Mouse (Mus musculus) liver, embryonic 12.5 days (tissue): ENCODE results near the gene Ncbp3. TPM values are rescaled to one million over a fixed set of nuclear protein-coding genes. Genes with fewer than 3 reads are reported as not detected.

Experiments used
- ATAC-seq: fragments of 200-750 bp; cut with Nextera tagmentation; 2 replicates; pipeline ENCODE4 v1.8.0; 2017; ENCODE audit warnings: moderate number of reproducible peaks, mild to moderate bottlenecking, moderate library complexity
- H3K27ac ChIP-seq: fragments of 300-500 bp; sonication (generic); 2 replicates; pipeline ENCODE4 v1.5.1; 2016; ENCODE audit warnings: mild to moderate bottlenecking
- H3K27me3 ChIP-seq: fragments of 300-500 bp; sonication (generic); replicated peaks from 2 replicates; pipeline ENCODE4 v1.6.1; 2016; ENCODE audit warnings: mild to moderate bottlenecking, moderate library complexity
- H3K36me3 ChIP-seq: fragments of 300-500 bp; sonication (generic); 2 replicates; pipeline ENCODE4 v1.6.1; 2016; ENCODE audit warnings: mild to moderate bottlenecking, moderate library complexity
- H3K4me1 ChIP-seq: fragments of 300-500 bp; sonication (generic); 2 replicates; pipeline ENCODE4 v1.6.1; 2016
- H3K4me2 ChIP-seq: fragments of 300-500 bp; sonication (generic); 2 replicates; pipeline ENCODE4 v1.6.1; 2016; ENCODE audit warnings: mild to moderate bottlenecking, moderate library complexity
- H3K4me3 ChIP-seq: fragments of 300-500 bp; sonication (generic); 2 replicates; pipeline ENCODE4 v1.5.1; 2016; ENCODE audit warnings: mild to moderate bottlenecking, moderate library complexity
- H3K9ac ChIP-seq: fragments of 300-500 bp; sonication (generic); 2 replicates; pipeline ENCODE4 v1.6.1; 2016; ENCODE audit warnings: mild to moderate bottlenecking, moderate library complexity
- H3K9me3 ChIP-seq: fragments of 300-500 bp; sonication (generic); replicated peaks from 2 replicates; pipeline ENCODE4 v1.6.1; 2016; ENCODE audit warnings: mild to moderate bottlenecking, moderate library complexity
- WGBS: fragments of 180-500 bp; shearing (Covaris S2); methylation state at CpG from one replicate; pipeline ENCODE4 v1.1.7; 2016; ENCODE audit not compliant: insufficient replicate concordance; 5-methylcytosine and 5-hydroxymethylcytosine counted together
- polyA plus RNA-seq: library from polyadenylated mRNA; unstranded; fragments of >200 nt; fragmentation: Nextera tagmentation; extraction: Ambion mirVana; gene quantifications from 2 replicates; pipeline ENCODE4 v1.2.1, GENCODE M21; 2016

The Ncbp3 gene
- polyA plus RNA-seq, 1 experiment from 2014 or later, result 7.9 TPM

- H3K4me2 ChIP-seq, result no peak overlapping the region
- no peaks in the 10 kb centered on the region for H3K36me3 ChIP-seq
- H3K4me1 ChIP-seq, result no peaks in the 10 kb centered on the region
- no peak for ATAC-seq
- WGBS, result 67% methylated on average over 6 of the region's 6 CpGs
- no peak overlapping the region for H3K9ac ChIP-seq
- no peaks in the 10 kb centered on the region for H3K27me3 ChIP-seq
- no peaks in the 10 kb centered on the region for H3K9me3 ChIP-seq
- no peak overlapping the region for H3K4me3 ChIP-seq
- no peak overlapping the region for H3K27ac ChIP-seq
Observed at GRCm38 (mm10) chr11:73036889-73037288, 10.7 kb upstream of the Ncbp3 start.

- ATAC-seq, result no peak
- Histone ChIP-seq H3K27ac (no peak overlapping the region), H3K4me3 (no peak overlapping the region), H3K9me3 (no peaks in the 10 kb centered on the region), H3K36me3 (no peaks in the 10 kb centered on the region), H3K27me3 (no peaks in the 10 kb centered on the region), H3K4me2 (no peak overlapping the region), H3K4me1 (no peaks in the 10 kb centered on the region), H3K9ac (no peak overlapping the region)
- WGBS, result 67% methylated on average over 3 of the region's 3 CpGs
Observed at GRCm38 (mm10) chr11:73037691-73038090, 9.9 kb upstream of the Ncbp3 start.

- H3K4me3 ChIP-seq, result no peak overlapping the region
- H3K27ac ChIP-seq, result no peak overlapping the region
- no peak for ATAC-seq
- H3K36me3 ChIP-seq, result no peaks in the 10 kb centered on the region
- H3K4me1 ChIP-seq, result no peaks in the 10 kb centered on the region
- no peaks in the 10 kb centered on the region for H3K9me3 ChIP-seq
- no peak overlapping the region for H3K9ac ChIP-seq
- H3K4me2 ChIP-seq, result no peak overlapping the region
- H3K27me3 ChIP-seq, result no peaks in the 10 kb centered on the region
- 56% methylated on average over 9 of the region's 9 CpGs for whole genome bisulfite sequencing
Observed at GRCm38 (mm10) chr11:73039102-73039799, 8.3 kb upstream of the Ncbp3 start.

GRCm38 (mm10) chr11:73044229-73044755, 3.3 kb upstream of the Ncbp3 start:
- WGBS, result 57% methylated on average over 6 of the region's 6 CpGs
- ATAC-seq, result no peak
- H3K36me3 ChIP-seq, result no peaks in the 10 kb centered on the region
- H3K4me1 ChIP-seq, result peaks cover 15% of the 10 kb centered on the region
- no peak overlapping the region for H3K9ac ChIP-seq
- no peak overlapping the region for H3K4me3 ChIP-seq
- H3K27ac ChIP-seq, result no peak overlapping the region
- no peaks in the 10 kb centered on the region for H3K9me3 ChIP-seq
- H3K27me3 ChIP-seq, result no peaks in the 10 kb centered on the region
- H3K4me2 ChIP-seq, result no peak overlapping the region

GRCm38 (mm10) chr11:73044789-73045188, 2.8 kb upstream of the Ncbp3 start:
- Histone ChIP-seq H3K9me3 (no peaks in the 10 kb centered on the region), H3K4me1 (peaks cover 19% of the 10 kb centered on the region), H3K36me3 (peaks cover 3% of the 10 kb centered on the region), H3K4me3 (no peak overlapping the region), H3K27ac (no peak overlapping the region), H3K4me2 (no peak overlapping the region), H3K27me3 (no peaks in the 10 kb centered on the region), H3K9ac (no peak overlapping the region)
- no peak for ATAC-seq
- WGBS, result 46% methylated on average over 4 of the region's 4 CpGs

- peak overlapping the region; percentile 94 for H3K9ac ChIP-seq
- peak overlapping the region; percentile 95 for H3K4me3 ChIP-seq
- no peaks in the 10 kb centered on the region for H3K27me3 ChIP-seq
- peak overlapping the region; percentile 83 for H3K4me2 ChIP-seq
- 1% methylated on average over 55 of the region's 55 CpGs for WGBS
- peaks cover 26% of the 10 kb centered on the region for H3K4me1 ChIP-seq
- peak; percentile 71 for ATAC-seq
- H3K9me3 ChIP-seq, result no peaks in the 10 kb centered on the region
- H3K27ac ChIP-seq, result peak overlapping the region; percentile 90
- H3K36me3 ChIP-seq, result peaks cover 33% of the 10 kb centered on the region
Observed at GRCm38 (mm10) chr11:73048030-73048876, 670 bp downstream of the Ncbp3 start.

GRCm38 (mm10) chr11:73049335-73049734, 1.8 kb downstream of the Ncbp3 start:
- peak overlapping the region; percentile 83 for H3K4me2 ChIP-seq
- peaks cover 26% of the 10 kb centered on the region for H3K4me1 ChIP-seq
- peak overlapping the region; percentile 90; the same call in 1 of the 2 replicates for H3K27ac ChIP-seq
- peak overlapping the region; percentile 94 for H3K9ac ChIP-seq
- 6% methylated on average over 4 of the region's 4 CpGs for WGBS
- peaks cover 44% of the 10 kb centered on the region for H3K36me3 ChIP-seq
- no peak for ATAC-seq
- H3K4me3 ChIP-seq, result peak overlapping the region; percentile 95
- no peaks in the 10 kb centered on the region for H3K27me3 ChIP-seq
- H3K9me3 ChIP-seq, result no peaks in the 10 kb centered on the region

GRCm38 (mm10) chr11:73052795-73053194, 5.2 kb downstream of the Ncbp3 start:
- no peak overlapping the region for H3K27ac ChIP-seq
- ATAC-seq, result no peak
- no peak overlapping the region for H3K9ac ChIP-seq
- H3K27me3 ChIP-seq, result no peaks in the 10 kb centered on the region
- H3K36me3 ChIP-seq, result peaks cover 78% of the 10 kb centered on the region
- no peak overlapping the region for H3K4me2 ChIP-seq
- 49% methylated on average over 1 of the region's 1 CpGs for WGBS
- peaks cover 42% of the 10 kb centered on the region for H3K4me1 ChIP-seq
- no peaks in the 10 kb centered on the region for H3K9me3 ChIP-seq
- no peak overlapping the region for H3K4me3 ChIP-seq

- Histone ChIP-seq H3K36me3 (peaks cover 92% of the 10 kb centered on the region), H3K27ac (no peak overlapping the region), H3K27me3 (no peaks in the 10 kb centered on the region), H3K4me3 (no peak overlapping the region), H3K4me2 (peak overlapping the region; percentile 37), H3K4me1 (peaks cover 35% of the 10 kb centered on the region), H3K9ac (no peak overlapping the region; the same call in 1 of the 2 replicates), H3K9me3 (no peaks in the 10 kb centered on the region)
- 36% methylated on average over 5 of the region's 5 CpGs for WGBS
- 0 out of 2 replicates have a peak, but pooled peaks have one; percentile 37 for ATAC-seq
Observed at GRCm38 (mm10) chr11:73057701-73058100, 10.1 kb downstream of the Ncbp3 start.

- H3K9me3 ChIP-seq, result no peaks in the 10 kb centered on the region
- no peaks in the 10 kb centered on the region for H3K27me3 ChIP-seq
- H3K4me3 ChIP-seq, result no peak overlapping the region
- no peak overlapping the region for H3K27ac ChIP-seq
- no peak overlapping the region for H3K9ac ChIP-seq
- WGBS, result 79% methylated on average over 3 of the region's 3 CpGs
- H3K36me3 ChIP-seq, result peaks cover 83% of the 10 kb centered on the region
- H3K4me2 ChIP-seq, result no peak overlapping the region
- ATAC-seq, result no peak
- H3K4me1 ChIP-seq, result peaks cover 34% of the 10 kb centered on the region
Observed at GRCm38 (mm10) chr11:73059630-73060029, 12.0 kb downstream of the Ncbp3 start.

- Histone ChIP-seq H3K9ac (no peak overlapping the region), H3K27me3 (no peaks in the 10 kb centered on the region), H3K9me3 (no peaks in the 10 kb centered on the region), H3K4me2 (no peak overlapping the region), H3K4me1 (peaks cover 26% of the 10 kb centered on the region), H3K36me3 (peaks cover 76% of the 10 kb centered on the region), H3K4me3 (no peak overlapping the region), H3K27ac (no peak overlapping the region)
- no peak for ATAC-seq
- WGBS, result 91% methylated on average over 3 of the region's 3 CpGs
Observed at GRCm38 (mm10) chr11:73061413-73061812, 13.8 kb downstream of the Ncbp3 start.

- ATAC-seq, result no peak
- no peak overlapping the region for H3K4me3 ChIP-seq
- H3K4me1 ChIP-seq, result no peaks in the 10 kb centered on the region
- peaks cover 95% of the 10 kb centered on the region for H3K36me3 ChIP-seq
- no peak overlapping the region for H3K27ac ChIP-seq
- no peak overlapping the region for H3K9ac ChIP-seq
- WGBS, result 73% methylated on average over 3 of the region's 3 CpGs
- H3K9me3 ChIP-seq, result no peaks in the 10 kb centered on the region
- no peaks in the 10 kb centered on the region for H3K27me3 ChIP-seq
- H3K4me2 ChIP-seq, result no peak overlapping the region
Observed at GRCm38 (mm10) chr11:73071839-73072238, 24.3 kb downstream of the Ncbp3 start.
